Mouse (Mus musculus) stomach, postnatal 0 days (tissue): ENCODE data around the gene Nudt4. TPM values are rescaled to one million over a fixed set of nuclear protein-coding genes. Genes with fewer than 3 reads are reported as not detected.
A peak's percentile ranks its signal among the peaks of the same experiment; 100 is the strongest.

ENCODE experiments used
- ATAC-seq: fragments of 200-750 bp; cut with Nextera tagmentation; 2 replicates; pipeline ENCODE4 v1.8.0; 2017; ENCODE audit not compliant: low FRiP score, low TSS enrichment
- DNase-seq: peaks from one replicate; pipeline ENCODE4 v3.0.0-alpha.2; 2016; ENCODE audit warnings: low spot score
- H3K27ac ChIP-seq: fragments of 300-500 bp; sonication (generic); replicated peaks from 2 replicates; pipeline ENCODE4 v1.5.1; 2014; ENCODE audit warnings: mild to moderate bottlenecking, control low read depth
- H3K27me3 ChIP-seq: fragments of 300-500 bp; sonication (generic); 2 replicates; pipeline ENCODE4 v1.6.1; 2014; ENCODE audit warnings: low read length; ENCODE audit not compliant: control insufficient read depth, insufficient read depth
- H3K36me3 ChIP-seq: fragments of 300-500 bp; sonication (generic); 2 replicates; pipeline ENCODE4 v1.6.1; 2014; ENCODE audit warnings: low read length, mixed read lengths; ENCODE audit not compliant: control insufficient read depth, insufficient read depth
- H3K4me1 ChIP-seq: fragments of 300-500 bp; sonication (generic); replicated peaks from 2 replicates; pipeline ENCODE4 v1.6.1; 2014; ENCODE audit warnings: antibody characterized with exemption; ENCODE audit not compliant: control insufficient read depth, insufficient read depth
- H3K4me2 ChIP-seq: fragments of 300-500 bp; sonication (generic); replicated peaks from 2 replicates; pipeline ENCODE4 v1.6.1; 2014; ENCODE audit warnings: low read depth, mild to moderate bottlenecking, control low read depth, moderate library complexity
- H3K4me3 ChIP-seq: fragments of 300-500 bp; sonication (generic); 2 replicates; pipeline ENCODE4 v1.5.1; 2014; ENCODE audit warnings: low read depth, low read length, control low read depth
- H3K9ac ChIP-seq: fragments of 300-500 bp; sonication (generic); 2 replicates; pipeline ENCODE4 v1.6.1; 2014; ENCODE audit warnings: mild to moderate bottlenecking, low read length, control low read depth, mixed read lengths
- H3K9me3 ChIP-seq: fragments of 300-500 bp; sonication (generic); 2 replicates; pipeline ENCODE4 v1.6.1; 2016; ENCODE audit warnings: low read length; ENCODE audit not compliant: control insufficient read depth
- CTCF ChIP-seq: IDR thresholded peaks from 2 replicates; pipeline ENCODE4 v1.5.1; 2016; ENCODE audit warnings: antibody characterized with exemption, low read depth, mild to moderate bottlenecking, moderate library complexity
- EP300 ChIP-seq: optimal IDR thresholded peaks from 2 replicates; pipeline ENCODE3; 2016; ENCODE audit warnings: antibody characterized with exemption
- WGBS: fragments of 180-500 bp; shearing (Covaris S2); extraction: QIAGEN DNeasy Blood & Tissue Kit; methylation state at CpG from one replicate; pipeline ENCODE4 v1.1.7; 2014; 5-methylcytosine and 5-hydroxymethylcytosine counted together
- polyA plus RNA-seq: library from polyadenylated mRNA; unstranded; fragments of >200 nt; fragmentation: Nextera tagmentation; extraction: Ambion mirVana; gene quantifications from 2 replicates; pipeline ENCODE4 v1.2.1, GENCODE M21; 2015

The Nudt4 gene
- polyA plus RNA-seq, 1 experiment from 2014 or later, result 46.1 TPM

GRCm38 (mm10) chr10:95532916-95533315 lies 31.0 kb downstream of the Nudt4 start:
- no peak for DNase-seq
- TF ChIP-seq CTCF (no peak), EP300 (no peak)
- H3K4me2 ChIP-seq, result no peak overlapping the region
- no peak overlapping the region for H3K4me3 ChIP-seq
- 78% methylated on average over 5 of the region's 5 CpGs for WGBS
- no peak overlapping the region for H3K27ac ChIP-seq
- no peaks in the 10 kb centered on the region for H3K9me3 ChIP-seq
- H3K4me1 ChIP-seq, result no peaks in the 10 kb centered on the region
- no peak overlapping the region for H3K9ac ChIP-seq
- H3K27me3 ChIP-seq, result no peaks in the 10 kb centered on the region
- H3K36me3 ChIP-seq, result no peaks in the 10 kb centered on the region
- no peak for ATAC-seq

- 64% methylated on average over 2 of the region's 2 CpGs for WGBS
- no peak overlapping the region for H3K4me3 ChIP-seq
- no peaks in the 10 kb centered on the region for H3K9me3 ChIP-seq
- TF ChIP-seq EP300 (no peak), CTCF (no peak)
- H3K4me1 ChIP-seq, result no peaks in the 10 kb centered on the region
- no peak overlapping the region for H3K27ac ChIP-seq
- DNase-seq, result no peak
- H3K9ac ChIP-seq, result no peak overlapping the region
- H3K27me3 ChIP-seq, result no peaks in the 10 kb centered on the region
- no peak for ATAC-seq
- H3K36me3 ChIP-seq, result no peaks in the 10 kb centered on the region
- no peak overlapping the region for H3K4me2 ChIP-seq
Measured at GRCm38 (mm10) chr10:95530551-95531121, 33.3 kb downstream of the Nudt4 start.

GRCm38 (mm10) chr10:95526495-95527122 lies 37.3 kb downstream of the Nudt4 start:
- no peaks in the 10 kb centered on the region for H3K36me3 ChIP-seq
- H3K27me3 ChIP-seq, result no peaks in the 10 kb centered on the region
- H3K4me1 ChIP-seq, result no peaks in the 10 kb centered on the region
- H3K4me2 ChIP-seq, result no peak overlapping the region
- H3K27ac ChIP-seq, result peak overlapping the region; percentile 65
- TF ChIP-seq EP300 (no peak), CTCF (no peak)
- no peaks in the 10 kb centered on the region for H3K9me3 ChIP-seq
- WGBS, result 51% methylated on average over 5 of the region's 5 CpGs
- no peak overlapping the region for H3K4me3 ChIP-seq
- ATAC-seq (peak; percentile 76; the same call in 1 of the 2 replicates), DNase-seq (no peak)
- H3K9ac ChIP-seq, result no peak overlapping the region

GRCm38 (mm10) chr10:95525871-95526270 lies 38.1 kb downstream of the Nudt4 start:
- Histone ChIP-seq H3K9me3 (no peaks in the 10 kb centered on the region), H3K36me3 (no peaks in the 10 kb centered on the region), H3K4me3 (no peak overlapping the region), H3K4me1 (no peaks in the 10 kb centered on the region), H3K4me2 (no peak overlapping the region), H3K9ac (no peak overlapping the region), H3K27me3 (no peaks in the 10 kb centered on the region), H3K27ac (no peak overlapping the region)
- WGBS, result 79% methylated on average over 5 of the region's 5 CpGs
- DNase-seq (no peak), ATAC-seq (no peak)
- TF ChIP-seq CTCF, result no peak
- TF ChIP-seq EP300, result no peak

- H3K27me3 ChIP-seq, result no peaks in the 10 kb centered on the region
- H3K4me1 ChIP-seq, result no peaks in the 10 kb centered on the region
- ATAC-seq, result no peak
- no peak overlapping the region for H3K27ac ChIP-seq
- H3K9ac ChIP-seq, result no peak overlapping the region
- no peaks in the 10 kb centered on the region for H3K9me3 ChIP-seq
- 20% methylated on average over 6 of the region's 6 CpGs for WGBS
- no peaks in the 10 kb centered on the region for H3K36me3 ChIP-seq
- TF ChIP-seq EP300 (no peak), CTCF (no peak)
- DNase-seq, result no peak
- H3K4me2 ChIP-seq, result no peak overlapping the region
- H3K4me3 ChIP-seq, result no peak overlapping the region
Measured at GRCm38 (mm10) chr10:95525037-95525675, 38.8 kb downstream of the Nudt4 start.

GRCm38 (mm10) chr10:95517656-95518055 lies 46.3 kb downstream of the Nudt4 start:
- H3K9ac ChIP-seq, result no peak overlapping the region
- H3K9me3 ChIP-seq, result no peaks in the 10 kb centered on the region
- H3K4me2 ChIP-seq, result no peak overlapping the region
- no peak overlapping the region for H3K27ac ChIP-seq
- no peaks in the 10 kb centered on the region for H3K36me3 ChIP-seq
- no peak for DNase-seq
- no peaks in the 10 kb centered on the region for H3K4me1 ChIP-seq
- H3K4me3 ChIP-seq, result no peak overlapping the region
- ATAC-seq, result no peak
- TF ChIP-seq CTCF (no peak), EP300 (no peak)
- 83% methylated on average over 6 of the region's 6 CpGs for whole genome bisulfite sequencing
- H3K27me3 ChIP-seq, result no peaks in the 10 kb centered on the region
